Mouse (Mus musculus): Measurements from ENCODE around the gene Rufy4. TPM values are rescaled to one million over a fixed set of nuclear protein-coding genes. Genes with fewer than 3 reads are reported as not detected.

Rufy4 gene
- total RNA-seq, 2 experiments from 2014 or later, result 0.12 to 1.2 TPM

Other genes starting within 250 kb of the Rufy4 start
- 100 to 1,000 TPM; 193 to 196 TPM for gene Tns1, start 1.1 kb upstream of the Rufy4 start, total RNA-seq (2021)
- gene Cxcr2, start 28.4 kb downstream of the Rufy4 start, total RNA-seq (2021), result under 1 TPM in 1 of 2 experiments, not detected in 1; 0.18 TPM
- gene Cxcr1, start 69.1 kb downstream of the Rufy4 start, total RNA-seq (2021), result not detected
- gene Arpc2, start 110.5 kb downstream of the Rufy4 start, total RNA-seq (2021), result 100 to 1,000 TPM; 104 to 116 TPM
- gene Gpbar1, start 153.0 kb downstream of the Rufy4 start, total RNA-seq (2021), result under 1 TPM in 1 of 2 experiments, not detected in 1; 0.25 TPM
- 10 to 100 TPM; 90.7 to 94.4 TPM for gene Aamp, start 159.2 kb downstream of the Rufy4 start, total RNA-seq (2021)
- 10 to 100 TPM; 69.7 to 70.5 TPM for gene Pnkd, start 159.4 kb downstream of the Rufy4 start, total RNA-seq (2021)
- 10 to 100 TPM; 43.5 to 50.3 TPM for gene Tmbim1, start 180.1 kb downstream of the Rufy4 start, total RNA-seq (2021)
- under 1 TPM; 0.16 to 0.36 TPM for gene Catip, start 236.6 kb downstream of the Rufy4 start, total RNA-seq (2021)
- 1 to 10 TPM; 2.5 to 5.2 TPM for gene Slc11a1, start 249.7 kb downstream of the Rufy4 start, total RNA-seq (2021)

All from gastrocnemius, postnatal 10 days (tissue).